Mouse (Mus musculus) forebrain, embryonic 11.5 days (tissue): ENCODE data around the gene Ap2a2. TPM values are rescaled to one million over a fixed set of nuclear protein-coding genes. Genes with fewer than 3 reads are reported as not detected.
"Not testable (repeated sequence)": the region's sequence is repeated elsewhere in the genome, so short reads cannot be mapped to it uniquely, and the experiment has no call there.

ENCODE experiments used
- ATAC-seq: fragments of 200-750 bp; cut with Nextera tagmentation; replicated peaks from 2 replicates; pipeline ENCODE4 v1.8.0; 2017; ENCODE audit warnings: moderate TSS enrichment; ENCODE audit not compliant: low FRiP score
- DNase-seq: peaks from one replicate; pipeline ENCODE4 v3.0.0-alpha.2; 2017; ENCODE audit warnings: low spot score
- H3K27ac ChIP-seq: fragments of 300-500 bp; sonication (generic); 2 replicates; pipeline ENCODE4 v1.5.1; 2014; ENCODE audit warnings: low read depth, low read length
- H3K27me3 ChIP-seq: fragments of 300-500 bp; sonication (generic); 2 replicates; pipeline ENCODE4 v1.6.1; 2014; ENCODE audit warnings: mild to moderate bottlenecking, low read length, mixed read lengths; ENCODE audit not compliant: control insufficient read depth, insufficient read depth
- H3K36me3 ChIP-seq: fragments of 300-500 bp; sonication (generic); 2 replicates; pipeline ENCODE4 v1.6.1; 2014; ENCODE audit warnings: mild to moderate bottlenecking, low read length, moderate library complexity, mixed read lengths; ENCODE audit not compliant: control insufficient read depth, insufficient read depth
- H3K4me1 ChIP-seq: fragments of 300-500 bp; sonication (generic); replicated peaks from 2 replicates; pipeline ENCODE4 v1.6.1; 2014; ENCODE audit warnings: low read length, mixed read lengths; ENCODE audit not compliant: control insufficient read depth, insufficient read depth
- H3K4me2 ChIP-seq: fragments of 300-500 bp; sonication (generic); 2 replicates; pipeline ENCODE4 v1.6.1; 2014; ENCODE audit warnings: low read depth, mild to moderate bottlenecking, low read length, moderate library complexity, mixed read lengths; ENCODE audit not compliant: severe bottlenecking
- H3K4me3 ChIP-seq: fragments of 300-500 bp; sonication (generic); 2 replicates; pipeline ENCODE4 v1.5.1; 2014; ENCODE audit warnings: low read depth, low read length
- H3K9ac ChIP-seq: fragments of 300-500 bp; sonication (generic); 2 replicates; pipeline ENCODE4 v1.6.1; 2014; ENCODE audit warnings: low read length
- H3K9me3 ChIP-seq: fragments of 300-500 bp; sonication (generic); 2 replicates; pipeline ENCODE4 v1.6.1; 2016; ENCODE audit warnings: low read length, mixed read lengths; ENCODE audit not compliant: control insufficient read depth
- WGBS: fragments of 180-500 bp; shearing (Covaris S2); extraction: QIAGEN DNeasy Blood & Tissue Kit; methylation state at CpG from one replicate; pipeline ENCODE4 v1.1.7; 2014; 5-methylcytosine and 5-hydroxymethylcytosine counted together
- polyA plus RNA-seq: library from polyadenylated mRNA; unstranded; fragments of >200 nt; fragmentation: Nextera tagmentation; extraction: Ambion mirVana; gene quantifications from 2 replicates; pipeline ENCODE4 v1.2.1, GENCODE M21; 2014

Gene Ap2a2
- polyA plus RNA-seq, 1 experiment from 2014 or later = 106 TPM

GRCm38 (mm10) chr7:141578943-141579342 lies 17.0 kb downstream of the Ap2a2 start:
- 95% methylated on average over 2 of the region's 2 CpGs for WGBS
- DNase-seq (no peak), ATAC-seq (no peak)

GRCm38 (mm10) chr7:141581323-141581722 lies 19.4 kb downstream of the Ap2a2 start:
- Histone ChIP-seq H3K27me3 (no peaks in the 10 kb centered on the region), H3K4me2 (no peak overlapping the region), H3K27ac (no peak overlapping the region), H3K4me1 (no peaks in the 10 kb centered on the region), H3K36me3 (no peaks in the 10 kb centered on the region; the same call in 1 of the 2 replicates), H3K9ac (no peak overlapping the region), H3K9me3 (no peaks in the 10 kb centered on the region), H3K4me3 (no peak overlapping the region)
- 86% methylated on average over 7 of the region's 7 CpGs for WGBS
- no peak for DNase-seq
- no peak for ATAC-seq

More at GRCm38 (mm10) chr7:141578943-141579342, 17.0 kb downstream of the Ap2a2 start:
- Histone ChIP-seq H3K27me3 (no peaks in the 10 kb centered on the region), H3K36me3 (no peaks in the 10 kb centered on the region; the same call in 1 of the 2 replicates), H3K27ac (no peak overlapping the region), H3K4me1 (no peaks in the 10 kb centered on the region), H3K9me3 (no peaks in the 10 kb centered on the region), H3K4me2 (no peak overlapping the region), H3K9ac (no peak overlapping the region), H3K4me3 (no peak overlapping the region)

- ATAC-seq = no peak
- no peaks in the 10 kb centered on the region for H3K4me1 ChIP-seq
- H3K27ac ChIP-seq = no peak overlapping the region
- H3K27me3 ChIP-seq = no peaks in the 10 kb centered on the region
- H3K4me3 ChIP-seq = no peak overlapping the region
- H3K4me2 ChIP-seq = no peak overlapping the region
- WGBS = 89% methylated on average over 4 of the region's 5 CpGs
- no peaks in the 10 kb centered on the region for H3K36me3 ChIP-seq
- DNase-seq = no peak
- H3K9me3 ChIP-seq = no peaks in the 10 kb centered on the region
- H3K9ac ChIP-seq = no peak overlapping the region
These were observed 22.3 kb downstream of the Ap2a2 start for GRCm38 (mm10) chr7:141584048-141584841.

GRCm38 (mm10) chr7:141585288-141585687 lies 23.3 kb downstream of the Ap2a2 start:
- H3K4me2 ChIP-seq = no peak overlapping the region
- 81% methylated on average over 4 of the region's 4 CpGs for WGBS
- H3K27ac ChIP-seq = no peak overlapping the region
- no peaks in the 10 kb centered on the region for H3K9me3 ChIP-seq
- H3K9ac ChIP-seq = no peak overlapping the region
- H3K4me1 ChIP-seq = no peaks in the 10 kb centered on the region
- no peak for ATAC-seq
- H3K36me3 ChIP-seq = no peaks in the 10 kb centered on the region
- no peak overlapping the region for H3K4me3 ChIP-seq
- no peak for DNase-seq
- H3K27me3 ChIP-seq = no peaks in the 10 kb centered on the region

GRCm38 (mm10) chr7:141585881-141586280 lies 23.9 kb downstream of the Ap2a2 start:
- DNase-seq = no peak
- no peaks in the 10 kb centered on the region for H3K9me3 ChIP-seq
- H3K4me3 ChIP-seq = no peak overlapping the region
- H3K27me3 ChIP-seq = no peaks in the 10 kb centered on the region
- 81% methylated on average over 1 of the region's 1 CpGs for WGBS
- H3K4me2 ChIP-seq = no peak overlapping the region
- no peak for ATAC-seq
- H3K4me1 ChIP-seq = no peaks in the 10 kb centered on the region
- H3K36me3 ChIP-seq = no peaks in the 10 kb centered on the region
- no peak overlapping the region for H3K9ac ChIP-seq
- no peak overlapping the region for H3K27ac ChIP-seq

GRCm38 (mm10) chr7:141588890-141589289 lies 26.9 kb downstream of the Ap2a2 start:
- DNase-seq (no peak), ATAC-seq (no peak)
- Histone ChIP-seq H3K9me3 (no peaks in the 10 kb centered on the region), H3K27ac (no peak overlapping the region), H3K4me1 (no peaks in the 10 kb centered on the region), H3K36me3 (no peaks in the 10 kb centered on the region), H3K9ac (no peak overlapping the region), H3K4me2 (no peak overlapping the region), H3K4me3 (no peak overlapping the region), H3K27me3 (no peaks in the 10 kb centered on the region)
- WGBS = 89% methylated on average over 6 of the region's 6 CpGs

- not testable (repeated sequence) for H3K9me3 ChIP-seq, ATAC-seq, H3K27me3 ChIP-seq, DNase-seq, H3K4me3 ChIP-seq, H3K9ac ChIP-seq, H3K4me1 ChIP-seq, H3K36me3 ChIP-seq, H3K4me2 ChIP-seq, H3K27ac ChIP-seq
- 95% methylated on average over 6 of the region's 7 CpGs for WGBS
These were observed 28.3 kb downstream of the Ap2a2 start for GRCm38 (mm10) chr7:141590249-141590648.

- Histone ChIP-seq H3K4me1 (no peaks in the 10 kb centered on the region), H3K9me3 (no peaks in the 10 kb centered on the region), H3K27ac (no peak overlapping the region), H3K4me2 (no peak overlapping the region), H3K4me3 (no peak overlapping the region), H3K27me3 (no peaks in the 10 kb centered on the region), H3K36me3 (no peaks in the 10 kb centered on the region), H3K9ac (no peak overlapping the region)
- WGBS = 96% methylated on average over 8 of the region's 8 CpGs
- no peak for ATAC-seq
- no peak for DNase-seq
These were observed 29.0 kb downstream of the Ap2a2 start for GRCm38 (mm10) chr7:141590959-141591358.

GRCm38 (mm10) chr7:141592096-141592495 lies 30.1 kb downstream of the Ap2a2 start:
- Histone ChIP-seq H3K27me3 (no peaks in the 10 kb centered on the region), H3K36me3 (no peaks in the 10 kb centered on the region), H3K9me3 (no peaks in the 10 kb centered on the region), H3K9ac (no peak overlapping the region), H3K4me3 (no peak overlapping the region), H3K4me2 (no peak overlapping the region), H3K27ac (no peak overlapping the region), H3K4me1 (no peaks in the 10 kb centered on the region)
- WGBS = 91% methylated on average over 1 of the region's 1 CpGs
- ATAC-seq (no peak), DNase-seq (no peak)
